Mouse (Mus musculus) gastrocnemius, postnatal 25 days (tissue): ENCODE results near the gene Olfr1097. TPM values are rescaled to one million over a fixed set of nuclear protein-coding genes. Genes with fewer than 3 reads are reported as not detected.

Experiments used
- DNase-seq: peaks from one replicate; pipeline ENCODE4 v3.0.0; 2022
- long read RNA-seq, 2 experiments: library from polyadenylated mRNA; stranded (forward); transcript quantifications; one replicate each; pipeline ENCODE4 v2.0.0; 2021
- total RNA-seq, 2 experiments: library from RNA; stranded (reverse); gene quantifications; 1 replicate in 1 of 2; 2 replicates in 1 of 2; pipeline ENCODE4 v1.2.3; 2021

Olfr1097 gene
- total RNA-seq: not detected
- long read RNA-seq, experiment 1: 0 reads
- long read RNA-seq, experiment 2: 0 reads

- no peak for DNase-seq
These were observed at the start of gene Olfr1097 for GRCm38 (mm10) chr2:86892116-86892515. TSS of gene Olfr1097 (minus strand) at chr2:86892216.

- no peak for DNase-seq
These were observed 34.5 kb upstream of the Olfr1097 start for GRCm38 (mm10) chr2:86926557-86926956.

GRCm38 (mm10) chr2:86924445-86924844, 32.4 kb upstream of the Olfr1097 start, which contains the start of gene Olfr1098:
TSS of gene Olfr1098 (minus strand) at chr2:86924545.
- no peak for DNase-seq

- no peak for DNase-seq
These were observed 13.6 kb upstream of the Olfr1097 start for GRCm38 (mm10) chr2:86905647-86906046.

- no peak for DNase-seq
These were observed 17.3 kb downstream of the Olfr1097 start, which contains the start of gene Gm13723 for GRCm38 (mm10) chr2:86874702-86875101. TSS of gene Gm13723 (minus strand) at chr2:86874802.

GRCm38 (mm10) chr2:86851596-86851995, 40.4 kb downstream of the Olfr1097 start, which contains the start of gene Olfr1095:
TSS of gene Olfr1095 (minus strand) at chr2:86851696.
- no peak for DNase-seq

Other genes starting within 250 kb of the Olfr1097 start
- gene Olfr1085, start 230.2 kb downstream of the Olfr1097 start, total RNA-seq: not detected
- gene Olfr1086, start 212.1 kb downstream of the Olfr1097 start, total RNA-seq: not detected
- gene Olfr1087, start 193.8 kb downstream of the Olfr1097 start, total RNA-seq: not detected
- not detected for gene Olfr1089, start 158.5 kb downstream of the Olfr1097 start, total RNA-seq
- gene Olfr1090, start 133.2 kb downstream of the Olfr1097 start, total RNA-seq: not detected
- not detected for gene Olfr1093, start 109.7 kb downstream of the Olfr1097 start, total RNA-seq
- not detected for gene Olfr141, start 82.2 kb downstream of the Olfr1097 start, total RNA-seq
- gene Olfr1094, start 67.6 kb downstream of the Olfr1097 start, total RNA-seq: not detected
- gene Olfr1095, start 40.5 kb downstream of the Olfr1097 start, total RNA-seq: not detected
- gene Gm13723, start 17.4 kb downstream of the Olfr1097 start, total RNA-seq: not detected
- gene Olfr1098, start 32.3 kb upstream of the Olfr1097 start, total RNA-seq: not detected
- gene Olfr1099, start 68.5 kb upstream of the Olfr1097 start, total RNA-seq: not detected
- not detected for gene Olfr1100, start 87.7 kb upstream of the Olfr1097 start, total RNA-seq
- gene Olfr1101, start 99.0 kb upstream of the Olfr1097 start, total RNA-seq: not detected
- not detected for gene Olfr1102, start 106.2 kb upstream of the Olfr1097 start, total RNA-seq
- gene Olfr1104, start 134.9 kb upstream of the Olfr1097 start, total RNA-seq: not detected
- not detected for gene Olfr1105, start 144.3 kb upstream of the Olfr1097 start, total RNA-seq
- gene Olfr1106, start 160.1 kb upstream of the Olfr1097 start, total RNA-seq: not detected
- gene Olfr1107, start 183.6 kb upstream of the Olfr1097 start, total RNA-seq: not detected
- not detected for gene Olfr1109, start 203.8 kb upstream of the Olfr1097 start, total RNA-seq
- gene Olfr259, start 222.4 kb upstream of the Olfr1097 start, total RNA-seq: not detected
- gene Olfr1110, start 248.1 kb upstream of the Olfr1097 start, total RNA-seq: not detected